Mouse (Mus musculus): ENCODE measurements around the gene Ifi206. TPM values are rescaled to one million over a fixed set of nuclear protein-coding genes. Genes with fewer than 3 reads are reported as not detected.

Gene Ifi206
- polyA plus RNA-seq, 1 experiment from 2014 or later, result not detected

GRCm38 (mm10) chr1:173451665-173452064 is 39.2 kb downstream of the Ifi206 start:
- ATAC-seq, result no peak
- Histone ChIP-seq H3K27me3 (ENCODE audit: control insufficient read depth, insufficient read depth, low read depth, low read length) (no peaks in the 10 kb centered on the region), H3K27ac (ENCODE audit: low read length) (no peak overlapping the region), H3K36me3 (ENCODE audit: control insufficient read depth, insufficient read depth, low read length) (no peaks in the 10 kb centered on the region), H3K9ac (ENCODE audit: low read depth, low read length) (no peak overlapping the region), H3K4me3 (ENCODE audit: low read depth, low read length) (no peak overlapping the region), H3K9me3 (replicated peaks; ENCODE audit: control insufficient read depth, low read length, poor library complexity, severe bottlenecking) (no peaks in the 10 kb centered on the region), H3K4me2 (ENCODE audit: low read length) (no peak overlapping the region), H3K4me1 (ENCODE audit: control insufficient read depth, insufficient read depth, low read length) (no peaks in the 10 kb centered on the region)
- 95% methylated on average over 5 of the region's 5 CpGs for WGBS

GRCm38 (mm10) chr1:173450621-173451020 is 40.2 kb downstream of the Ifi206 start:
- 92% methylated on average over 4 of the region's 4 CpGs for WGBS
- Histone ChIP-seq H3K4me3 (ENCODE audit: low read depth, low read length) (no peak overlapping the region), H3K9ac (ENCODE audit: low read depth, low read length) (no peak overlapping the region), H3K27me3 (ENCODE audit: control insufficient read depth, insufficient read depth, low read depth, low read length) (no peaks in the 10 kb centered on the region), H3K4me1 (ENCODE audit: control insufficient read depth, insufficient read depth, low read length) (no peaks in the 10 kb centered on the region), H3K36me3 (ENCODE audit: control insufficient read depth, insufficient read depth, low read length) (no peaks in the 10 kb centered on the region), H3K4me2 (ENCODE audit: low read length) (no peak overlapping the region), H3K9me3 (replicated peaks; ENCODE audit: control insufficient read depth, low read length, poor library complexity, severe bottlenecking) (no peaks in the 10 kb centered on the region), H3K27ac (ENCODE audit: low read length) (no peak overlapping the region)
- no peak for ATAC-seq

GRCm38 (mm10) chr1:173447067-173447466 is 43.8 kb downstream of the Ifi206 start:
- no peak overlapping the region for H3K27ac ChIP-seq (ENCODE audit: low read length)
- H3K27me3 ChIP-seq (ENCODE audit: control insufficient read depth, insufficient read depth, low read depth, low read length), result no peaks in the 10 kb centered on the region
- WGBS, result 85% methylated on average over 4 of the region's 4 CpGs
- H3K4me1 ChIP-seq (ENCODE audit: control insufficient read depth, insufficient read depth, low read length), result no peaks in the 10 kb centered on the region
- no peak overlapping the region for H3K4me3 ChIP-seq (ENCODE audit: low read depth, low read length)
- no peaks in the 10 kb centered on the region for H3K9me3 ChIP-seq (replicated peaks; ENCODE audit: control insufficient read depth, low read length, poor library complexity, severe bottlenecking)
- ATAC-seq, result no peak
- no peak overlapping the region for H3K4me2 ChIP-seq (ENCODE audit: low read length)
- H3K9ac ChIP-seq (ENCODE audit: low read depth, low read length), result no peak overlapping the region
- no peaks in the 10 kb centered on the region for H3K36me3 ChIP-seq (ENCODE audit: control insufficient read depth, insufficient read depth, low read length)

- ATAC-seq, result no peak
- 92% methylated on average over 1 of the region's 1 CpGs for WGBS
- no peak overlapping the region for H3K27ac ChIP-seq (ENCODE audit: low read length)
- H3K4me3 ChIP-seq (ENCODE audit: low read depth, low read length), result no peak overlapping the region
- no peaks in the 10 kb centered on the region for H3K36me3 ChIP-seq (ENCODE audit: control insufficient read depth, insufficient read depth, low read length)
- no peaks in the 10 kb centered on the region for H3K27me3 ChIP-seq (ENCODE audit: control insufficient read depth, insufficient read depth, low read depth, low read length)
- H3K9me3 ChIP-seq (replicated peaks; ENCODE audit: control insufficient read depth, low read length, poor library complexity, severe bottlenecking), result no peaks in the 10 kb centered on the region
- no peaks in the 10 kb centered on the region for H3K4me1 ChIP-seq (ENCODE audit: control insufficient read depth, insufficient read depth, low read length)
- H3K9ac ChIP-seq (ENCODE audit: low read depth, low read length), result no peak overlapping the region
- H3K4me2 ChIP-seq (ENCODE audit: low read length), result no peak overlapping the region
Measured at GRCm38 (mm10) chr1:173443061-173443460, 47.8 kb downstream of the Ifi206 start.

GRCm38 (mm10) chr1:173441210-173441609 is 49.6 kb downstream of the Ifi206 start:
- Histone ChIP-seq H3K4me2 (ENCODE audit: low read length) (no peak overlapping the region), H3K36me3 (ENCODE audit: control insufficient read depth, insufficient read depth, low read length) (no peaks in the 10 kb centered on the region), H3K9ac (ENCODE audit: low read depth, low read length) (no peak overlapping the region), H3K4me1 (ENCODE audit: control insufficient read depth, insufficient read depth, low read length) (no peaks in the 10 kb centered on the region), H3K9me3 (replicated peaks; ENCODE audit: control insufficient read depth, low read length, poor library complexity, severe bottlenecking) (no peaks in the 10 kb centered on the region), H3K4me3 (ENCODE audit: low read depth, low read length) (no peak overlapping the region), H3K27me3 (ENCODE audit: control insufficient read depth, insufficient read depth, low read depth, low read length) (no peaks in the 10 kb centered on the region), H3K27ac (ENCODE audit: low read length) (no peak overlapping the region)
- 79% methylated on average over 4 of the region's 4 CpGs for WGBS
- ATAC-seq, result no peak

GRCm38 (mm10) chr1:173440681-173441080 is 50.2 kb downstream of the Ifi206 start:
- no peak overlapping the region for H3K4me2 ChIP-seq (ENCODE audit: low read length)
- WGBS, result 82% methylated on average over 1 of the region's 1 CpGs
- no peak overlapping the region for H3K4me3 ChIP-seq (ENCODE audit: low read depth, low read length)
- ATAC-seq, result no peak
- H3K4me1 ChIP-seq (ENCODE audit: control insufficient read depth, insufficient read depth, low read length), result no peaks in the 10 kb centered on the region
- H3K27me3 ChIP-seq (ENCODE audit: control insufficient read depth, insufficient read depth, low read depth, low read length), result no peaks in the 10 kb centered on the region
- H3K9ac ChIP-seq (ENCODE audit: low read depth, low read length), result no peak overlapping the region
- no peaks in the 10 kb centered on the region for H3K9me3 ChIP-seq (replicated peaks; ENCODE audit: control insufficient read depth, low read length, poor library complexity, severe bottlenecking)
- H3K36me3 ChIP-seq (ENCODE audit: control insufficient read depth, insufficient read depth, low read length), result no peaks in the 10 kb centered on the region
- no peak overlapping the region for H3K27ac ChIP-seq (ENCODE audit: low read length)

GRCm38 (mm10) chr1:173437161-173437953 is 53.5 kb downstream of the Ifi206 start:
- no peak overlapping the region for H3K27ac ChIP-seq (ENCODE audit: low read length)
- no peaks in the 10 kb centered on the region for H3K36me3 ChIP-seq (ENCODE audit: control insufficient read depth, insufficient read depth, low read length)
- H3K27me3 ChIP-seq (ENCODE audit: control insufficient read depth, insufficient read depth, low read depth, low read length), result no peaks in the 10 kb centered on the region
- no peak overlapping the region for H3K4me3 ChIP-seq (ENCODE audit: low read depth, low read length)
- no peak for ATAC-seq
- no peak overlapping the region for H3K4me2 ChIP-seq (ENCODE audit: low read length)
- H3K9me3 ChIP-seq (replicated peaks; ENCODE audit: control insufficient read depth, low read length, poor library complexity, severe bottlenecking), result no peaks in the 10 kb centered on the region
- 86% methylated on average over 6 of the region's 6 CpGs for WGBS
- H3K4me1 ChIP-seq (ENCODE audit: control insufficient read depth, insufficient read depth, low read length), result no peaks in the 10 kb centered on the region
- H3K9ac ChIP-seq (ENCODE audit: low read depth, low read length), result no peak overlapping the region

- 88% methylated on average over 2 of the region's 2 CpGs for WGBS
- no peaks in the 10 kb centered on the region for H3K36me3 ChIP-seq (ENCODE audit: control insufficient read depth, insufficient read depth, low read length)
- no peak overlapping the region for H3K27ac ChIP-seq (ENCODE audit: low read length)
- H3K4me2 ChIP-seq (ENCODE audit: low read length), result no peak overlapping the region
- no peaks in the 10 kb centered on the region for H3K27me3 ChIP-seq (ENCODE audit: control insufficient read depth, insufficient read depth, low read depth, low read length)
- H3K4me1 ChIP-seq (ENCODE audit: control insufficient read depth, insufficient read depth, low read length), result no peaks in the 10 kb centered on the region
- ATAC-seq, result no peak
- H3K9me3 ChIP-seq (replicated peaks; ENCODE audit: control insufficient read depth, low read length, poor library complexity, severe bottlenecking), result no peaks in the 10 kb centered on the region
- no peak overlapping the region for H3K9ac ChIP-seq (ENCODE audit: low read depth, low read length)
- H3K4me3 ChIP-seq (ENCODE audit: low read depth, low read length), result no peak overlapping the region
Measured at GRCm38 (mm10) chr1:173432411-173432810, 58.4 kb downstream of the Ifi206 start.

GRCm38 (mm10) chr1:173429995-173430699 is 60.7 kb downstream of the Ifi206 start:
- ATAC-seq, result no peak
- Histone ChIP-seq H3K9me3 (replicated peaks; ENCODE audit: control insufficient read depth, low read length, poor library complexity, severe bottlenecking) (no peaks in the 10 kb centered on the region), H3K4me1 (ENCODE audit: control insufficient read depth, insufficient read depth, low read length) (no peaks in the 10 kb centered on the region), H3K9ac (ENCODE audit: low read depth, low read length) (no peak overlapping the region), H3K27me3 (ENCODE audit: control insufficient read depth, insufficient read depth, low read depth, low read length) (no peaks in the 10 kb centered on the region), H3K4me3 (ENCODE audit: low read depth, low read length) (no peak overlapping the region), H3K27ac (ENCODE audit: low read length) (no peak overlapping the region), H3K36me3 (ENCODE audit: control insufficient read depth, insufficient read depth, low read length) (no peaks in the 10 kb centered on the region), H3K4me2 (ENCODE audit: low read length) (no peak overlapping the region)
- 87% methylated on average over 5 of the region's 5 CpGs for WGBS
